Mouse (Mus musculus) urinary bladder, postnatal 14 days (tissue): ENCODE data around the gene 1110032F04Rik.

Source experiments
- DNase-seq: peaks from one replicate; pipeline ENCODE4 v3.0.0; 2021; ENCODE audit warnings: low spot score

The 1110032F04Rik gene

DNA sequence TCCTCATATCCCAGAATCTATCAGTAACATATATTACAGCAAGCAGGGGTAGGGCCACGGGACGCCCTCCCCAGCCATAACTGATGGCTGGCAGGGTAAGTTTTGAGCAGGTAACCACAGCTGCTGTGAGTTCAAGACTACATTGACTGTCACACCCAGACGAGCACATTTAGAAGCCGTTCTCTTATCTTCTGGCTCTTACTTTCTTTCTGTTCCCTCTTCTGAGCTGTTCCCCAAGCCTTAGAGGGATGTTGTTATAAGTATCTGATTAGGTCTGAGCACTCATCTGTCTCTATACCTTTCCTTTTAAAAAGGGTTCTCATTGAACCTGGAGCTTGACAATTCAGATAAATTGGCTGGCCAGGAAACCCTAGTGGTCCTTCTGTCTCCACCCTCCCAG, 38.1 kb downstream of the 1110032F04Rik start:
- DNase-seq: no peak
